ENCODE assay signal across 24 mouse cellular contexts in genomic region chr1:30755453-30756224, GRCm38 (mm10).
"Had no signal": no experiment of that assay in that cellular context is flagged by ENCODE, and none has a peak within 500 bp of the region (broad histone marks: within the 10 kb centered on the region; RNA-seq: fewer than 3 reads in every experiment).

No protein-coding gene starts in this region.

- H3K9me3 ChIP-seq: limb, embryonic 10.5 days; limb, embryonic 13.5 days; liver, embryonic 12.5 days; liver, embryonic 15.5 days; lung, embryonic 15.5 days; midbrain, embryonic 10.5 days; midbrain, embryonic 13.5 days; neural tube, embryonic 13.5 days; stomach, embryonic 15.5 days had no signal

- H3K4me1 ChIP-seq: limb, embryonic 10.5 days; limb, embryonic 13.5 days; liver, embryonic 12.5 days; liver, embryonic 15.5 days; lung, embryonic 15.5 days; megakaryocyte, embryonic 14.5 days; midbrain, embryonic 10.5 days; stomach, embryonic 15.5 days had no signal

- H3K27me3 ChIP-seq: limb, embryonic 13.5 days; liver, embryonic 12.5 days; liver, embryonic 15.5 days; lung, embryonic 15.5 days; megakaryocyte, embryonic 14.5 days; midbrain, embryonic 13.5 days; neural tube, embryonic 13.5 days; stomach, embryonic 15.5 days had no signal

- DNase-seq: kidney, adult 2 months; kidney, postnatal 25 days; liver; lung, adult 18-20 months; lung, postnatal 10 days; lung, postnatal 36 days; right cerebral cortex, postnatal 14 days; right cerebral cortex, postnatal 4 days; thymus, adult 18-20 months; thymus, postnatal 36 days had no signal

- H3K36me3 ChIP-seq: limb, embryonic 10.5 days; limb, embryonic 13.5 days; liver, embryonic 12.5 days; liver, embryonic 15.5 days; lung, embryonic 15.5 days; midbrain, embryonic 10.5 days; midbrain, embryonic 13.5 days; neural tube, embryonic 13.5 days; stomach, embryonic 15.5 days had no signal

- ATAC-seq: intestine, postnatal 0 days; liver, embryonic 12.5 days; midbrain, embryonic 13.5 days; midbrain, embryonic 16.5 days had no signal

- H3K9ac ChIP-seq: limb, embryonic 13.5 days; liver, embryonic 12.5 days; liver, embryonic 15.5 days; lung, embryonic 15.5 days; midbrain, embryonic 13.5 days; neural tube, embryonic 13.5 days; stomach, embryonic 15.5 days had no signal

- H3K27ac ChIP-seq: kidney, postnatal 0 days; limb, embryonic 10.5 days; limb, embryonic 13.5 days; liver, embryonic 12.5 days; liver, embryonic 15.5 days; lung, embryonic 15.5 days; midbrain, embryonic 10.5 days; midbrain, embryonic 13.5 days; neural tube, embryonic 13.5 days; stomach, embryonic 15.5 days had no signal

- H3K4me3 ChIP-seq: limb, embryonic 10.5 days; limb, embryonic 13.5 days; liver, embryonic 12.5 days; liver, embryonic 15.5 days; lung, embryonic 15.5 days; megakaryocyte, embryonic 14.5 days; midbrain, embryonic 10.5 days; midbrain, embryonic 13.5 days; myocyte; neural tube, embryonic 13.5 days; stomach, embryonic 15.5 days had no signal

- H3K4me2 ChIP-seq: limb, embryonic 13.5 days; liver, embryonic 12.5 days; liver, embryonic 15.5 days; lung, embryonic 15.5 days; midbrain, embryonic 13.5 days; neural tube, embryonic 13.5 days; stomach, embryonic 15.5 days had no signal
